Mouse (Mus musculus) heart, embryonic 11.5 days (tissue): ENCODE results near the gene Ccr4. TPM values are rescaled to one million over a fixed set of nuclear protein-coding genes. Genes with fewer than 3 reads are reported as not detected.

Experiments
- ATAC-seq: fragments of 200-750 bp; cut with Nextera tagmentation; replicated peaks from 2 replicates; pipeline ENCODE4 v1.8.0; 2017; ENCODE audit warnings: moderate library complexity; ENCODE audit not compliant: insufficient number of reproducible peaks, low FRiP score, low TSS enrichment
- H3K27ac ChIP-seq: fragments of 300-500 bp; sonication (generic); 2 replicates; pipeline ENCODE4 v1.5.1; 2014; ENCODE audit warnings: mild to moderate bottlenecking, low read depth, low read length
- H3K27me3 ChIP-seq: fragments of 300-500 bp; sonication (generic); 2 replicates; pipeline ENCODE4 v1.6.1; 2014; ENCODE audit warnings: mild to moderate bottlenecking, low read length, mixed read lengths; ENCODE audit not compliant: control insufficient read depth, insufficient read depth
- H3K36me3 ChIP-seq: fragments of 300-500 bp; sonication (generic); 2 replicates; pipeline ENCODE4 v1.6.1; 2014; ENCODE audit warnings: mild to moderate bottlenecking, low read length, moderate library complexity, mixed read lengths; ENCODE audit not compliant: control insufficient read depth, insufficient read depth
- H3K4me1 ChIP-seq: fragments of 300-500 bp; sonication (generic); 2 replicates; pipeline ENCODE4 v1.6.1; 2014; ENCODE audit warnings: low read length; ENCODE audit not compliant: control insufficient read depth, insufficient read depth
- H3K4me2 ChIP-seq: fragments of 300-500 bp; sonication (generic); 2 replicates; pipeline ENCODE4 v1.6.1; 2014; ENCODE audit warnings: mild to moderate bottlenecking, moderate library complexity
- H3K4me3 ChIP-seq: fragments of 300-500 bp; sonication (generic); 2 replicates; pipeline ENCODE4 v1.5.1; 2014; ENCODE audit warnings: low read depth, low read length
- H3K9ac ChIP-seq: fragments of 300-500 bp; sonication (generic); 2 replicates; pipeline ENCODE4 v1.6.1; 2014; ENCODE audit warnings: mild to moderate bottlenecking, low read depth, low read length, moderate library complexity
- H3K9me3 ChIP-seq: fragments of 300-500 bp; sonication (generic); replicated peaks from 2 replicates; pipeline ENCODE4 v1.6.1; 2016; ENCODE audit warnings: low read length; ENCODE audit not compliant: control insufficient read depth
- WGBS: fragments of 180-500 bp; shearing (Covaris S2); extraction: QIAGEN DNeasy Blood & Tissue Kit; methylation state at CpG from one replicate; pipeline ENCODE4 v1.1.7; 2014; ENCODE audit not compliant: insufficient replicate concordance; 5-methylcytosine and 5-hydroxymethylcytosine counted together
- polyA plus RNA-seq: library from polyadenylated mRNA; unstranded; fragments of >200 nt; fragmentation: Nextera tagmentation; extraction: Ambion mirVana; gene quantifications from 2 replicates; pipeline ENCODE4 v1.2.1, GENCODE M21; 2014

Gene Ccr4
- polyA plus RNA-seq, 1 experiment from 2014 or later, result not detected

GRCm38 (mm10) chr9:114440548-114440947 is 64.2 kb downstream of the Ccr4 start:
- Histone ChIP-seq H3K27ac (no peak overlapping the region), H3K4me2 (no peak overlapping the region), H3K36me3 (peaks cover 5% of the 10 kb centered on the region; the same call in 1 of the 2 replicates), H3K9me3 (no peaks in the 10 kb centered on the region), H3K27me3 (no peaks in the 10 kb centered on the region), H3K4me3 (no peak overlapping the region), H3K9ac (no peak overlapping the region), H3K4me1 (no peaks in the 10 kb centered on the region)
- 80% methylated on average over 10 of the region's 10 CpGs for WGBS
- no peak for ATAC-seq

Other genes with a start within 250 kb of the Ccr4 start
- not detected in 2 replicates for gene Bcl2a1c, start 174.8 kb downstream of the Ccr4 start, polyA plus RNA-seq
- 129 and 138 TPM in 2 replicates for gene Crtap, start 114.2 kb downstream of the Ccr4 start, polyA plus RNA-seq
- 39.6 and 46.2 TPM in 2 replicates for gene Glb1, start 103.8 kb downstream of the Ccr4 start, polyA plus RNA-seq
- gene Tmppe, start 103.8 kb downstream of the Ccr4 start, polyA plus RNA-seq, result 4.3 and 6.3 TPM in 2 replicates
- gene C130032M10Rik, start 10.8 kb upstream of the Ccr4 start, polyA plus RNA-seq, result 0.54 and 0.90 TPM in 2 replicates
- gene Trim71, start 59.5 kb upstream of the Ccr4 start, polyA plus RNA-seq, result 1.00 and 1.1 TPM in 2 replicates
- gene Cnot10, start 135.3 kb upstream of the Ccr4 start, polyA plus RNA-seq, result 37.5 and 40.8 TPM in 2 replicates
- 66.9 and 76.1 TPM in 2 replicates for gene Dync1li1, start 183.9 kb upstream of the Ccr4 start, polyA plus RNA-seq
- gene Cmtm6, start 226.2 kb upstream of the Ccr4 start, polyA plus RNA-seq, result 35.6 and 39.5 TPM in 2 replicates